Mouse (Mus musculus) heart, postnatal 0 days (tissue): ENCODE data around the gene Prkag1. TPM values are rescaled to one million over a fixed set of nuclear protein-coding genes. Genes with fewer than 3 reads are reported as not detected.
A peak's percentile ranks its signal among the peaks of the same experiment; 100 is the strongest.

Experiments
- ATAC-seq: fragments of 200-750 bp; cut with Nextera tagmentation; 2 replicates; pipeline ENCODE4 v1.8.0; 2017; ENCODE audit warnings: low read depth, moderate number of reproducible peaks, moderate library complexity; ENCODE audit not compliant: insufficient read depth
- DNase-seq: peaks from one replicate; pipeline ENCODE4 v3.0.0-alpha.2; 2016; ENCODE audit warnings: low spot score
- H3K27ac ChIP-seq: fragments of 300-500 bp; sonication (generic); 2 replicates; pipeline ENCODE4 v1.5.1; 2014; ENCODE audit warnings: low read depth, mild to moderate bottlenecking
- H3K27me3 ChIP-seq: fragments of 300-500 bp; sonication (generic); 2 replicates; pipeline ENCODE4 v1.6.1; 2014; ENCODE audit warnings: low read length, mixed read lengths; ENCODE audit not compliant: control insufficient read depth, insufficient read depth
- H3K36me3 ChIP-seq: fragments of 300-500 bp; sonication (generic); replicated peaks from 2 replicates; pipeline ENCODE4 v1.6.1; 2014; ENCODE audit warnings: low read length, mixed read lengths; ENCODE audit not compliant: control insufficient read depth, insufficient read depth
- H3K4me1 ChIP-seq: fragments of 300-500 bp; sonication (generic); 2 replicates; pipeline ENCODE4 v1.6.1; 2014; ENCODE audit warnings: antibody characterized with exemption; ENCODE audit not compliant: control insufficient read depth, insufficient read depth
- H3K4me2 ChIP-seq: fragments of 300-500 bp; sonication (generic); 2 replicates; pipeline ENCODE4 v1.6.1; 2014; ENCODE audit warnings: low read depth, mild to moderate bottlenecking, low read length, moderate library complexity
- H3K4me3 ChIP-seq: fragments of 300-500 bp; sonication (generic); 2 replicates; pipeline ENCODE4 v1.5.1; 2014; ENCODE audit warnings: low read depth, low read length
- H3K9ac ChIP-seq: fragments of 300-500 bp; sonication (generic); replicated peaks from 2 replicates; pipeline ENCODE4 v1.6.1; 2014; ENCODE audit warnings: low read depth, low read length, mixed read lengths
- H3K9me3 ChIP-seq: fragments of 300-500 bp; sonication (generic); replicated peaks from 2 replicates; pipeline ENCODE4 v1.6.1; 2016; ENCODE audit warnings: low read length; ENCODE audit not compliant: control insufficient read depth
- CTCF ChIP-seq: IDR thresholded peaks from 2 replicates; pipeline ENCODE4 v1.5.1; 2016; ENCODE audit warnings: antibody characterized with exemption, control low read depth, low read depth
- EP300 ChIP-seq: IDR thresholded peaks from 2 replicates; pipeline ENCODE4 v1.6.1; 2016; ENCODE audit warnings: antibody characterized with exemption, low read depth
- WGBS: fragments of 180-500 bp; shearing (Covaris S2); extraction: QIAGEN DNeasy Blood & Tissue Kit; methylation state at CpG from one replicate; pipeline ENCODE4 v1.1.7; 2014; 5-methylcytosine and 5-hydroxymethylcytosine counted together
- polyA plus RNA-seq: library from polyadenylated mRNA; unstranded; fragments of >200 nt; fragmentation: Nextera tagmentation; extraction: Ambion mirVana; gene quantifications from 2 replicates; pipeline ENCODE4 v1.2.1, GENCODE M21; 2015
- total RNA-seq: library from RNA; depleted of rRNA; stranded (reverse); fragments of >200 nt; gene quantifications from 2 replicates; pipeline ENCODE4 v1.2.3, GENCODE M21; 2014; ENCODE audit warnings: low replicate concordance; rRNA removed

Gene Prkag1
- total RNA-seq: 115 and 134 TPM in 2 replicates
- 113 and 114 TPM in 2 replicates for polyA plus RNA-seq

GRCm38 (mm10) chr15:98830736-98831683 is at the start of gene Prkag1:
Prkag1 (minus strand) TSS chr15:98831521.
- H3K27ac ChIP-seq: peak within 1 kb of the TSS; percentile 99
- H3K36me3 ChIP-seq: peaks cover 34% of the 10 kb centered on the region
- no peaks in the 10 kb centered on the region for H3K9me3 ChIP-seq
- peaks cover 12% of the 10 kb centered on the region; the same call in 1 of the 2 replicates for H3K4me1 ChIP-seq
- H3K9ac ChIP-seq: peak within 1 kb of the TSS; percentile 97
- H3K4me2 ChIP-seq: peak within 1 kb of the TSS; percentile 64
- peak; percentile 98 for DNase-seq
- peak; percentile 96 for ATAC-seq
- H3K27me3 ChIP-seq: no peaks in the 10 kb centered on the region
- TF ChIP-seq CTCF: peak; percentile 42; the same call in 1 of the 2 replicates
- TF ChIP-seq EP300: peak; percentile 83
- under 1% methylated on average over 59 of the region's 66 CpGs for WGBS
- H3K4me3 ChIP-seq: peak within 1 kb of the TSS; percentile 92

- no peak overlapping the region for H3K9ac ChIP-seq
- WGBS: 6% methylated on average over 3 of the region's 3 CpGs
- H3K4me2 ChIP-seq: no peak overlapping the region
- DNase-seq: peak; percentile 65
- no peaks in the 10 kb centered on the region for H3K9me3 ChIP-seq
- H3K4me1 ChIP-seq: peaks cover 16% of the 10 kb centered on the region; the same call in 1 of the 2 replicates
- no peak overlapping the region for H3K4me3 ChIP-seq
- no peak overlapping the region for H3K27ac ChIP-seq
- ATAC-seq: no peak
- peak; percentile 79 for TF ChIP-seq CTCF
- TF ChIP-seq EP300: no peak
- H3K36me3 ChIP-seq: no peaks in the 10 kb centered on the region
- H3K27me3 ChIP-seq: no peaks in the 10 kb centered on the region
Measured at GRCm38 (mm10) chr15:98877331-98877730, 46.0 kb upstream of the Prkag1 start.

- Histone ChIP-seq H3K27me3 (no peaks in the 10 kb centered on the region), H3K4me3 (peak overlapping the region; percentile 99), H3K9me3 (no peaks in the 10 kb centered on the region), H3K36me3 (no peaks in the 10 kb centered on the region), H3K4me2 (peak overlapping the region; percentile 98), H3K4me1 (peaks cover 34% of the 10 kb centered on the region), H3K27ac (peak overlapping the region; percentile 99), H3K9ac (peak overlapping the region; percentile 100)
- under 1% methylated on average over 51 of the region's 51 CpGs for WGBS
- peak; percentile 80 for ATAC-seq
- DNase-seq: peak; percentile 98
- TF ChIP-seq EP300 (no peak; the same call in 1 of the 2 replicates), CTCF (no peak)
Measured at GRCm38 (mm10) chr15:98871916-98872888, 40.9 kb upstream of the Prkag1 start.

- TF ChIP-seq EP300: no peak
- no peak for TF ChIP-seq CTCF
- no peaks in the 10 kb centered on the region for H3K27me3 ChIP-seq
- ATAC-seq (peak; percentile 53), DNase-seq (no peak)
- peaks cover 3% of the 10 kb centered on the region for H3K36me3 ChIP-seq
- peaks cover 34% of the 10 kb centered on the region for H3K4me1 ChIP-seq
- H3K9ac ChIP-seq: peak within 1 kb of the TSS; percentile 100
- H3K9me3 ChIP-seq: no peaks in the 10 kb centered on the region
- under 1% methylated on average over 60 of the region's 94 CpGs for WGBS
- peak within 1 kb of the TSS; percentile 98 for H3K4me2 ChIP-seq
- H3K27ac ChIP-seq: peak within 1 kb of the TSS; percentile 99
- H3K4me3 ChIP-seq: peak within 1 kb of the TSS; percentile 99
Measured at GRCm38 (mm10) chr15:98871070-98871915, 40.0 kb upstream of the Prkag1 start, which contains the start of gene Kmt2d. Kmt2d (minus strand) TSS chr15:98871204.
